Mouse (Mus musculus): Measurements from ENCODE around the gene Tmem45a. TPM values are rescaled to one million over a fixed set of nuclear protein-coding genes. Genes with fewer than 3 reads are reported as not detected.
"Not testable (repeated sequence)": the region's sequence is repeated elsewhere in the genome, so short reads cannot be mapped to it uniquely, and the experiment has no call there.

Tmem45a gene
- polyA plus RNA-seq (2014; fragmentation: Nextera tagmentation; extraction: Ambion mirVana), result 13.0 and 13.8 TPM in 2 replicates

- H3K4me1 ChIP-seq (ENCODE audit: control insufficient read depth, insufficient read depth, low read length), result no peaks in the 10 kb centered on the region
- no peaks in the 10 kb centered on the region for H3K27me3 ChIP-seq (ENCODE audit: control insufficient read depth, insufficient read depth, low read length)
- H3K9ac ChIP-seq (ENCODE audit: low read length), result peak within 1 kb of the TSS; percentile 27
- no peak within 1 kb of the TSS for H3K27ac ChIP-seq (replicated peaks; ENCODE audit: low read depth, low read length)
- no peaks in the 10 kb centered on the region for H3K36me3 ChIP-seq (ENCODE audit: control insufficient read depth, insufficient read depth, low read length)
- H3K4me3 ChIP-seq (ENCODE audit: low read depth, low read length), result peak within 1 kb of the TSS; percentile 39
- no peaks in the 10 kb centered on the region for H3K9me3 ChIP-seq (ENCODE audit: control insufficient read depth, low read length)
- DNase-seq (ENCODE audit: low spot score), result peak; percentile 92
- peak; percentile 100 for ATAC-seq (ENCODE audit: insufficient number of reproducible peaks, low FRiP score, low TSS enrichment, low read depth)
- peak within 1 kb of the TSS; percentile 62 for H3K4me2 ChIP-seq (ENCODE audit: low read depth, severe bottlenecking)
- WGBS, result 4% methylated on average over 25 of the region's 25 CpGs
Observed at GRCm38 (mm10) chr16:56885824-56886615, at the start of gene Tmem45a. Gene Tmem45a, minus strand, starts transcription at chr16:56886166.

GRCm38 (mm10) chr16:56928023-56928422 lies 42.1 kb upstream of the Tmem45a start, which contains the start of gene Lnp1:
Gene Lnp1, minus strand, starts transcription at chr16:56928061.
- no peaks in the 10 kb centered on the region for H3K4me1 ChIP-seq (ENCODE audit: control insufficient read depth, insufficient read depth, low read length)
- ATAC-seq (ENCODE audit: insufficient number of reproducible peaks, low FRiP score, low TSS enrichment, low read depth), result no peak
- 77% methylated on average over 3 of the region's 3 CpGs for WGBS

GRCm38 (mm10) chr16:56920102-56920657 lies 34.2 kb upstream of the Tmem45a start:
- WGBS, result 22% methylated on average over 8 of the region's 8 CpGs
- H3K27ac ChIP-seq (replicated peaks; ENCODE audit: low read depth, low read length), result no peak overlapping the region
- no peaks in the 10 kb centered on the region for H3K4me1 ChIP-seq (ENCODE audit: control insufficient read depth, insufficient read depth, low read length)
- no peak for ATAC-seq (ENCODE audit: insufficient number of reproducible peaks, low FRiP score, low TSS enrichment, low read depth)
- H3K4me3 ChIP-seq (ENCODE audit: low read depth, low read length), result no peak overlapping the region
- H3K9me3 ChIP-seq (ENCODE audit: control insufficient read depth, low read length), result no peaks in the 10 kb centered on the region
- no peak overlapping the region for H3K9ac ChIP-seq (ENCODE audit: low read length)
- DNase-seq (ENCODE audit: low spot score), result peak; percentile 28
- H3K4me2 ChIP-seq (ENCODE audit: low read depth, severe bottlenecking), result no peak overlapping the region
- no peaks in the 10 kb centered on the region for H3K36me3 ChIP-seq (ENCODE audit: control insufficient read depth, insufficient read depth, low read length)
- no peaks in the 10 kb centered on the region for H3K27me3 ChIP-seq (ENCODE audit: control insufficient read depth, insufficient read depth, low read length)

More at GRCm38 (mm10) chr16:56928023-56928422, 42.1 kb upstream of the Tmem45a start, which contains the start of gene Lnp1:
- Histone ChIP-seq H3K9ac (ENCODE audit: low read length) (no peak within 1 kb of the TSS), H3K4me3 (ENCODE audit: low read depth, low read length) (no peak within 1 kb of the TSS), H3K27ac (replicated peaks; ENCODE audit: low read depth, low read length) (no peak within 1 kb of the TSS), H3K9me3 (ENCODE audit: control insufficient read depth, low read length) (no peaks in the 10 kb centered on the region), H3K27me3 (ENCODE audit: control insufficient read depth, insufficient read depth, low read length) (no peaks in the 10 kb centered on the region), H3K36me3 (ENCODE audit: control insufficient read depth, insufficient read depth, low read length) (no peaks in the 10 kb centered on the region), H3K4me2 (ENCODE audit: low read depth, severe bottlenecking) (no peak within 1 kb of the TSS)
- no peak for DNase-seq (ENCODE audit: low spot score)

- H3K9ac ChIP-seq (ENCODE audit: low read length), result no peak overlapping the region
- no peak overlapping the region for H3K4me3 ChIP-seq (ENCODE audit: low read depth, low read length)
- H3K27ac ChIP-seq (replicated peaks; ENCODE audit: low read depth, low read length), result no peak overlapping the region
- H3K27me3 ChIP-seq (ENCODE audit: control insufficient read depth, insufficient read depth, low read length), result no peaks in the 10 kb centered on the region
- no peaks in the 10 kb centered on the region for H3K36me3 ChIP-seq (ENCODE audit: control insufficient read depth, insufficient read depth, low read length)
- no peak for ATAC-seq (ENCODE audit: insufficient number of reproducible peaks, low FRiP score, low TSS enrichment, low read depth)
- H3K4me2 ChIP-seq (ENCODE audit: low read depth, severe bottlenecking), result no peak overlapping the region
- WGBS, result 89% methylated on average over 7 of the region's 7 CpGs
- no peaks in the 10 kb centered on the region for H3K4me1 ChIP-seq (ENCODE audit: control insufficient read depth, insufficient read depth, low read length)
- no peaks in the 10 kb centered on the region for H3K9me3 ChIP-seq (ENCODE audit: control insufficient read depth, low read length)
- no peak for DNase-seq (ENCODE audit: low spot score)
Observed at GRCm38 (mm10) chr16:56917230-56917629, 31.3 kb upstream of the Tmem45a start.

GRCm38 (mm10) chr16:56908986-56909385 lies 23.0 kb upstream of the Tmem45a start:
- no peak for DNase-seq (ENCODE audit: low spot score)
- 77% methylated on average over 5 of the region's 5 CpGs for WGBS
- no peaks in the 10 kb centered on the region for H3K36me3 ChIP-seq (ENCODE audit: control insufficient read depth, insufficient read depth, low read length)
- no peaks in the 10 kb centered on the region for H3K9me3 ChIP-seq (ENCODE audit: control insufficient read depth, low read length)
- H3K4me3 ChIP-seq (ENCODE audit: low read depth, low read length), result no peak overlapping the region
- no peak for ATAC-seq (ENCODE audit: insufficient number of reproducible peaks, low FRiP score, low TSS enrichment, low read depth)
- H3K9ac ChIP-seq (ENCODE audit: low read length), result no peak overlapping the region
- no peak overlapping the region for H3K4me2 ChIP-seq (ENCODE audit: low read depth, severe bottlenecking)
- no peaks in the 10 kb centered on the region for H3K4me1 ChIP-seq (ENCODE audit: control insufficient read depth, insufficient read depth, low read length)
- H3K27ac ChIP-seq (replicated peaks; ENCODE audit: low read depth, low read length), result no peak overlapping the region
- no peaks in the 10 kb centered on the region for H3K27me3 ChIP-seq (ENCODE audit: control insufficient read depth, insufficient read depth, low read length)

- not testable (repeated sequence) for H3K36me3 ChIP-seq (ENCODE audit: control insufficient read depth, insufficient read depth, low read length); H3K27ac ChIP-seq (replicated peaks; ENCODE audit: low read depth, low read length); H3K4me2 ChIP-seq (ENCODE audit: low read depth, severe bottlenecking); H3K9me3 ChIP-seq (ENCODE audit: control insufficient read depth, low read length); H3K4me3 ChIP-seq (ENCODE audit: low read depth, low read length); DNase-seq (ENCODE audit: low spot score); H3K27me3 ChIP-seq (ENCODE audit: control insufficient read depth, insufficient read depth, low read length); H3K9ac ChIP-seq (ENCODE audit: low read length); ATAC-seq (ENCODE audit: insufficient number of reproducible peaks, low FRiP score, low TSS enrichment, low read depth); H3K4me1 ChIP-seq (ENCODE audit: control insufficient read depth, insufficient read depth, low read length)
- WGBS, result 64% methylated on average over 3 of the region's 3 CpGs
Observed at GRCm38 (mm10) chr16:56902206-56902605, 16.2 kb upstream of the Tmem45a start.

- H3K36me3 ChIP-seq (ENCODE audit: control insufficient read depth, insufficient read depth, low read length), result no peaks in the 10 kb centered on the region
- WGBS, result 90% methylated on average over 5 of the region's 5 CpGs
Observed at GRCm38 (mm10) chr16:56891583-56891982, 5.6 kb upstream of the Tmem45a start.

GRCm38 (mm10) chr16:56886616-56887116 lies 700 bp upstream of the Tmem45a start:
- ATAC-seq (ENCODE audit: insufficient number of reproducible peaks, low FRiP score, low TSS enrichment, low read depth) (no peak), DNase-seq (ENCODE audit: low spot score) (no peak)
- no peak overlapping the region for H3K9ac ChIP-seq (ENCODE audit: low read length)
- H3K4me1 ChIP-seq (ENCODE audit: control insufficient read depth, insufficient read depth, low read length), result no peaks in the 10 kb centered on the region
- H3K27ac ChIP-seq (replicated peaks; ENCODE audit: low read depth, low read length), result no peak overlapping the region
- H3K27me3 ChIP-seq (ENCODE audit: control insufficient read depth, insufficient read depth, low read length), result no peaks in the 10 kb centered on the region
- H3K4me2 ChIP-seq (ENCODE audit: low read depth, severe bottlenecking), result peak overlapping the region; percentile 62
- H3K36me3 ChIP-seq (ENCODE audit: control insufficient read depth, insufficient read depth, low read length), result no peaks in the 10 kb centered on the region
- WGBS, result 30% methylated on average over 9 of the region's 9 CpGs
- H3K4me3 ChIP-seq (ENCODE audit: low read depth, low read length), result peak overlapping the region; percentile 39
- H3K9me3 ChIP-seq (ENCODE audit: control insufficient read depth, low read length), result no peaks in the 10 kb centered on the region

More at GRCm38 (mm10) chr16:56891583-56891982, 5.6 kb upstream of the Tmem45a start:
- ATAC-seq (ENCODE audit: insufficient number of reproducible peaks, low FRiP score, low TSS enrichment, low read depth) (no peak), DNase-seq (ENCODE audit: low spot score) (no peak)
- H3K9me3 ChIP-seq (ENCODE audit: control insufficient read depth, low read length), result no peaks in the 10 kb centered on the region
- H3K4me2 ChIP-seq (ENCODE audit: low read depth, severe bottlenecking), result no peak overlapping the region
- H3K4me1 ChIP-seq (ENCODE audit: control insufficient read depth, insufficient read depth, low read length), result no peaks in the 10 kb centered on the region
- no peak overlapping the region for H3K4me3 ChIP-seq (ENCODE audit: low read depth, low read length)
- H3K27me3 ChIP-seq (ENCODE audit: control insufficient read depth, insufficient read depth, low read length), result no peaks in the 10 kb centered on the region
- H3K9ac ChIP-seq (ENCODE audit: low read length), result no peak overlapping the region
- no peak overlapping the region for H3K27ac ChIP-seq (replicated peaks; ENCODE audit: low read depth, low read length)
